In the genomic region with DNA sequence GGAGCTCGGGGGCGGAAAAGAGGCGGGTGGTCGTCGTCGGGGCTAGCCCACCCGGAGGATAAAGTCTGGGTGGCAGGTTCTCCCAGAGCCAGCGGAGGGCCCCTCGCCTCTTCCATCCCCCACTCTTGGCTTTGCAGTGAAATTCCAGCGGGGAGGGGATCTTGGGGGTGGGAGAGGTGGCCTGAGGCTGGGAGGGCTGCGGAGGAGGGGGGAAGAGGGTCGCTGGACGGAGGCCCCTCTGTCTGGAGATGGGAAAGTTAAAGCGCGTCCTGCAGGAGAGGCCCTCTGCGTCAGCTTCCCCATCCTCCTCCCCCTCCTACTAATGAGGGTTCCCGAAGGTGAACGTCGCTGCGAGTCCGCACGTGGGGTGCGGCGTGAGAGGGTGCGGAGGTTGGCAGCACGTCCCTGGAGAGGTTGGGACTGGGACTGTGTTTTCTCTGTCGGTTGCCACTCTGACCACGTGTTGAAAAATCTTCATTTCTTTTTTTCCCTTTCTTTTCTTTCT, we compare ENCODE assay signal across 8 mouse cellular contexts. TPM values are rescaled to one million over a fixed set of nuclear protein-coding genes. Genes with fewer than 3 reads are reported as not detected.
DNase-seq lines count a peak whose midpoint lies in the region; ATAC-seq lines count a peak whose summit lies in the region.

No protein-coding gene starts in this region.

- DNase-seq in right cerebral cortex, postnatal 10 days (ENCODE audit: low spot score in 2 of 2): peak; percentile 42 to 58
- DNase-seq in right cerebral cortex, postnatal 14 days: no peak
- peak; percentile 80 for DNase-seq in hindbrain, embryonic 10.5 days (ENCODE audit: low spot score)
- DNase-seq in neural tube, embryonic 10.5 days (ENCODE audit: extremely low spot score, low spot score): peak; percentile 78
- no peak for DNase-seq in urinary bladder, postnatal 4 days (ENCODE audit: low spot score in 2 of 2)
- DNase-seq in urinary bladder, adult 2 months (ENCODE audit: low spot score): no peak

- peak overlapping the region; percentile 90 for H3K4me2 ChIP-seq in embryonic facial prominence, embryonic 13.5 days
- H3K4me2 ChIP-seq in limb, embryonic 15.5 days: peak overlapping the region; percentile 93

- WGBS in embryonic facial prominence, embryonic 13.5 days: under 1% methylated on average over 28 of the region's 28 CpGs
- WGBS in hindbrain, embryonic 10.5 days: under 1% methylated on average over 28 of the region's 28 CpGs
- under 1% methylated on average over 28 of the region's 28 CpGs for WGBS in limb, embryonic 15.5 days

- H3K4me1 ChIP-seq in embryonic facial prominence, embryonic 13.5 days: peaks cover 44% of the 10 kb centered on the region
- peaks cover 70% of the 10 kb centered on the region for H3K4me1 ChIP-seq in hindbrain, embryonic 10.5 days (replicated peaks)
- H3K4me1 ChIP-seq in limb, embryonic 15.5 days: peaks cover 52% of the 10 kb centered on the region

- no peaks in the 10 kb centered on the region for H3K9me3 ChIP-seq in embryonic facial prominence, embryonic 13.5 days
- no peaks in the 10 kb centered on the region for H3K9me3 ChIP-seq in hindbrain, embryonic 10.5 days
- no peaks in the 10 kb centered on the region for H3K9me3 ChIP-seq in limb, embryonic 15.5 days

- H3K27me3 ChIP-seq in embryonic facial prominence, embryonic 13.5 days: 0 out of 2 replicates have a peak, but pooled peaks cover 3% of the 10 kb centered on the region
- H3K27me3 ChIP-seq in hindbrain, embryonic 10.5 days (ENCODE audit: insufficient read depth, poor library complexity, severe bottlenecking): peaks cover 58% of the 10 kb centered on the region
- H3K27me3 ChIP-seq in limb, embryonic 15.5 days: 0 out of 2 replicates have a peak, but pooled peaks cover 3% of the 10 kb centered on the region

- peak overlapping the region; percentile 78 for H3K4me3 ChIP-seq in embryonic facial prominence, embryonic 13.5 days
- peak overlapping the region; percentile 89 for H3K4me3 ChIP-seq in hindbrain, embryonic 10.5 days
- H3K4me3 ChIP-seq in limb, embryonic 15.5 days: peak overlapping the region; percentile 80

- H3K27ac ChIP-seq in embryonic facial prominence, embryonic 13.5 days: peak overlapping the region; percentile 95
- H3K27ac ChIP-seq in hindbrain, embryonic 10.5 days: peak overlapping the region; percentile 96
- peak overlapping the region; percentile 97 for H3K27ac ChIP-seq in limb, embryonic 15.5 days

- H3K9ac ChIP-seq in embryonic facial prominence, embryonic 13.5 days: peak overlapping the region; percentile 72
- peak overlapping the region; percentile 31 for H3K9ac ChIP-seq in limb, embryonic 15.5 days

- H3K36me3 ChIP-seq in embryonic facial prominence, embryonic 13.5 days: no peaks in the 10 kb centered on the region
- peaks cover 6% of the 10 kb centered on the region; the same call in 1 of the 2 replicates for H3K36me3 ChIP-seq in hindbrain, embryonic 10.5 days
- H3K36me3 ChIP-seq in limb, embryonic 15.5 days: no peaks in the 10 kb centered on the region

- ATAC-seq in embryonic facial prominence, embryonic 13.5 days (ENCODE audit: insufficient number of reproducible peaks, insufficient read depth, low FRiP score, low TSS enrichment, low read depth): no peak
- ATAC-seq in limb, embryonic 15.5 days (ENCODE audit: insufficient number of reproducible peaks, low FRiP score, low TSS enrichment, low read depth): no peak

RNA-seq across cellular contexts. Expression of gene Ccnd2, which starts 1.4 kb away (rescaled TPM):
- 1,075 and 1,213 TPM in 2 replicates for polyA plus RNA-seq in embryonic facial prominence, embryonic 13.5 days (2015; fragmentation: Nextera tagmentation; extraction: Ambion mirVana)
- polyA plus RNA-seq in hindbrain, embryonic 10.5 days (2016; fragmentation: Nextera tagmentation; extraction: Ambion mirVana): 865 and 1,523 TPM in 2 replicates
- 1,131 and 1,164 TPM in 2 replicates for polyA plus RNA-seq in limb, embryonic 15.5 days (2015; fragmentation: Nextera tagmentation; extraction: Ambion mirVana)
- 49.3 and 62.8 TPM in 2 replicates for polyA plus RNA-seq in urinary bladder, adult 2 months (2012; rRNA removed)

RNA-seq across cellular contexts. Expression of gene Tigar, which starts 44.0 kb away (rescaled TPM):
- polyA plus RNA-seq in embryonic facial prominence, embryonic 13.5 days (2015; fragmentation: Nextera tagmentation; extraction: Ambion mirVana): 2.1 and 4.3 TPM in 2 replicates
- 6.9 and 7.4 TPM in 2 replicates for polyA plus RNA-seq in hindbrain, embryonic 10.5 days (2016; fragmentation: Nextera tagmentation; extraction: Ambion mirVana)
- 2.2 and 2.6 TPM in 2 replicates for polyA plus RNA-seq in limb, embryonic 15.5 days (2015; fragmentation: Nextera tagmentation; extraction: Ambion mirVana)
- 6.0 and 7.3 TPM in 2 replicates for polyA plus RNA-seq in urinary bladder, adult 2 months (2012; rRNA removed)

Comparison
In these comparisons a context has a peak if more than half of its experiments do, and no peak if none do; other contexts are left out.
1. DNase-seq: peak in right cerebral cortex, postnatal 10 days (2 of 2), hindbrain, embryonic 10.5 days (single experiment) and neural tube, embryonic 10.5 days (single experiment); none in right cerebral cortex, postnatal 14 days (single experiment), urinary bladder, postnatal 4 days (0 of 2) and urinary bladder, adult 2 months (single experiment).
2. RNA of gene Ccnd2, which starts 1.4 kb away (polyA plus RNA-seq): 1,075 to 1,213 TPM in embryonic facial prominence, embryonic 13.5 days, 1,131 to 1,164 TPM in limb, embryonic 15.5 days and 865 to 1,523 TPM in hindbrain, embryonic 10.5 days; 49.3 to 62.8 TPM in urinary bladder, adult 2 months; every median in the first group is over 10 times any median in the second.
3. Peak in every context shown above with its lines, with median percentiles within 50 percentile points of each other: H3K27ac ChIP-seq and H3K4me3 ChIP-seq.